Mouse (Mus musculus) ES-E14 (cell line): ENCODE results near the gene Cd9.

Experiments
- CHD2 ChIP-seq: IDR thresholded peaks from 2 replicates; pipeline ENCODE4 v1.6.1; 2014; ENCODE audit warnings: mild to moderate bottlenecking, low read depth, low read length, inconsistent platforms
- HCFC1 ChIP-seq: IDR thresholded peaks from 2 replicates; pipeline ENCODE4 v1.6.1; 2012; ENCODE audit warnings: low read length, inconsistent platforms, borderline replicate concordance; ENCODE audit not compliant: insufficient read depth
- MAFK ChIP-seq: IDR thresholded peaks from 2 replicates; pipeline ENCODE4 v1.6.1; 2014; ENCODE audit warnings: mild to moderate bottlenecking, low read depth, low read length, inconsistent platforms; ENCODE audit not compliant: insufficient read depth
- ZC3H11A ChIP-seq: IDR thresholded peaks from 2 replicates; pipeline ENCODE4 v1.6.1; 2012; ENCODE audit warnings: low read depth, mild to moderate bottlenecking, inconsistent platforms, low read length, borderline replicate concordance

- TF ChIP-seq HCFC1 (no peak), CHD2 (no peak), ZC3H11A (no peak), MAFK (no peak)
Observed at GRCm38 (mm10) chr6:125434735-125435518, 59.7 kb downstream of the Cd9 start.
